Mouse (Mus musculus) urinary bladder, adult 2 months (tissue): ENCODE results near the gene Zbtb20. TPM values are rescaled to one million over a fixed set of nuclear protein-coding genes. Genes with fewer than 3 reads are reported as not detected.

Experiments used
- DNase-seq: peaks from one replicate; pipeline ENCODE4 v3.0.0; 2022; ENCODE audit warnings: low spot score
- polyA plus RNA-seq: library from polyadenylated mRNA; depleted of rRNA; stranded (reverse); fragments of >200 nt; gene quantifications from 2 replicates; pipeline ENCODE4 v1.2.3, GENCODE M21; 2012

Zbtb20 gene
- polyA plus RNA-seq, 1 experiment = 12.5 TPM

- no peak for DNase-seq
Measured at GRCm38 (mm10) chr16:43080403-43080802, 204.7 kb downstream of the Zbtb20 start.

- DNase-seq = no peak
Measured at GRCm38 (mm10) chr16:43080923-43081702, 205.4 kb downstream of the Zbtb20 start.

GRCm38 (mm10) chr16:43081995-43082394, 206.3 kb downstream of the Zbtb20 start:
- no peak for DNase-seq

GRCm38 (mm10) chr16:43082801-43083200, 207.1 kb downstream of the Zbtb20 start:
- no peak for DNase-seq

GRCm38 (mm10) chr16:43090188-43090587, 214.5 kb downstream of the Zbtb20 start:
- DNase-seq = no peak

GRCm38 (mm10) chr16:43094161-43094560, 218.5 kb downstream of the Zbtb20 start:
- no peak for DNase-seq

- no peak for DNase-seq
Measured at GRCm38 (mm10) chr16:43094756-43095155, 219.1 kb downstream of the Zbtb20 start.

- DNase-seq = no peak
Measured at GRCm38 (mm10) chr16:43096040-43096439, 220.4 kb downstream of the Zbtb20 start.

GRCm38 (mm10) chr16:43098153-43098552, 222.5 kb downstream of the Zbtb20 start:
- DNase-seq = no peak

- no peak for DNase-seq
Measured at GRCm38 (mm10) chr16:43098666-43099065, 223.0 kb downstream of the Zbtb20 start.

- no peak for DNase-seq
Measured at GRCm38 (mm10) chr16:43111288-43111687, 235.6 kb downstream of the Zbtb20 start.

- no peak for DNase-seq
Measured at GRCm38 (mm10) chr16:43113968-43114367, 238.3 kb downstream of the Zbtb20 start.

- no peak for DNase-seq
Measured at GRCm38 (mm10) chr16:43129966-43130365, 254.3 kb downstream of the Zbtb20 start.

GRCm38 (mm10) chr16:43130583-43130982, 254.9 kb downstream of the Zbtb20 start:
- no peak for DNase-seq

- no peak for DNase-seq
Measured at GRCm38 (mm10) chr16:43131077-43131476, 255.4 kb downstream of the Zbtb20 start.

- no peak for DNase-seq
Measured at GRCm38 (mm10) chr16:43168506-43168905, 292.8 kb downstream of the Zbtb20 start.

GRCm38 (mm10) chr16:43169273-43169905, 293.7 kb downstream of the Zbtb20 start:
- no peak for DNase-seq

GRCm38 (mm10) chr16:43172139-43172538, 296.5 kb downstream of the Zbtb20 start:
- DNase-seq = no peak

- no peak for DNase-seq
Measured at GRCm38 (mm10) chr16:43172912-43173311, 297.2 kb downstream of the Zbtb20 start.

GRCm38 (mm10) chr16:43174815-43175214, 299.1 kb downstream of the Zbtb20 start:
- no peak for DNase-seq

GRCm38 (mm10) chr16:43181038-43181437, 305.4 kb downstream of the Zbtb20 start:
- DNase-seq = no peak

GRCm38 (mm10) chr16:43190390-43190789, 314.7 kb downstream of the Zbtb20 start:
- no peak for DNase-seq
